Comparison of ENCODE assay signal across 8 mouse cellular contexts in the genomic region with DNA sequence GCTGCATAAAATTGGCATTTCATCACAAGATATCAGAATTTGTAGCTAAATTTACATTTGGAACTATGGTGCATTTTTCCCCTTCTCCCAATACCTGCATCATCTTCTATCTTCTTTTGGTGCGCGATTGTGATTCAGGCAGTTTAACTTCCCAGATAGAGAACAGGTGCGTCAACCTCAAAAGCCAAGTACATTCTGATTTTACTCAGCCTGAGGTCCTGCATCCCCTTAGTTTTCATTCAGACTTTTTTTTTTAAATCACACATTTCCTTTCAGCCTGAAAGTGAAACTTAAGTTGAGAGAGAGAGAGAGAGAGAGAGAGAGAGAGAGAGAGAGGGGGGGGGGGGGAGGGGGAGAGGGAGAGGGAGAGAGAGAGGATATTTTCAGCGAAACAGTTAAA. TPM values are rescaled to one million over a fixed set of nuclear protein-coding genes. Genes with fewer than 3 reads are reported as not detected.
DNase-seq lines count a peak whose midpoint lies in the region; ATAC-seq and TF ChIP-seq lines count a peak whose summit lies in the region.

No protein-coding gene starts in this region.

- H3K9ac ChIP-seq in hindbrain, embryonic 14.5 days, result no peak overlapping the region
- peak overlapping the region; percentile 39; the same call in 1 of the 2 replicates for H3K9ac ChIP-seq in midbrain, embryonic 13.5 days (replicated peaks)

- no peaks in the 10 kb centered on the region; the same call in 1 of the 2 replicates for H3K27me3 ChIP-seq in kidney, adult 2 months (replicated peaks; ENCODE audit: control insufficient read depth, insufficient read depth, low read length)
- no peaks in the 10 kb centered on the region for H3K27me3 ChIP-seq in hindbrain, embryonic 14.5 days (ENCODE audit: control insufficient read depth, insufficient read depth, low read length)
- H3K27me3 ChIP-seq in midbrain, embryonic 13.5 days, result no peaks in the 10 kb centered on the region

- H3K4me1 ChIP-seq in kidney, adult 2 months (ENCODE audit: control insufficient read depth, insufficient read depth, low read length), result peaks cover 10% of the 10 kb centered on the region
- no peaks in the 10 kb centered on the region; the same call in 1 of the 2 replicates for H3K4me1 ChIP-seq in brown adipose tissue, adult 24 weeks (ENCODE audit: control insufficient read depth, insufficient read depth, insufficient read length, low read length)
- H3K4me1 ChIP-seq in hindbrain, embryonic 14.5 days (replicated peaks; ENCODE audit: control insufficient read depth, insufficient read depth, low read length), result no peaks in the 10 kb centered on the region
- H3K4me1 ChIP-seq in midbrain, embryonic 13.5 days (replicated peaks), result peaks cover 7% of the 10 kb centered on the region

- no peak for TF ChIP-seq POLR2A in kidney, adult 2 months (IDR thresholded peaks at IDR 0.05; ENCODE audit: low read depth, low read length)

- peak overlapping the region; percentile 45 for H3K4me2 ChIP-seq in hindbrain, embryonic 14.5 days (replicated peaks)
- peak overlapping the region; percentile 60 for H3K4me2 ChIP-seq in midbrain, embryonic 13.5 days (replicated peaks)

- no peak for TF ChIP-seq CTCF in kidney, adult 2 months (conservative IDR thresholded peaks at IDR 0.05; ENCODE audit: insufficient read depth, insufficient read length, low read depth, low read length)

- no peaks in the 10 kb centered on the region for H3K36me3 ChIP-seq in kidney, adult 2 months (ENCODE audit: control insufficient read depth, insufficient read depth, low read length)
- no peaks in the 10 kb centered on the region for H3K36me3 ChIP-seq in hindbrain, embryonic 14.5 days (replicated peaks; ENCODE audit: control insufficient read depth, insufficient read depth)
- no peaks in the 10 kb centered on the region for H3K36me3 ChIP-seq in midbrain, embryonic 13.5 days

- WGBS in kidney, adult 2 months, result 32% methylated on average over 4 of the region's 4 CpGs
- 50% methylated on average over 4 of the region's 4 CpGs for WGBS in hindbrain, embryonic 14.5 days
- WGBS in midbrain, embryonic 13.5 days, result 49% methylated on average over 4 of the region's 4 CpGs

- H3K9me3 ChIP-seq in hindbrain, embryonic 14.5 days (ENCODE audit: control insufficient read depth, low read length), result no peaks in the 10 kb centered on the region
- no peaks in the 10 kb centered on the region for H3K9me3 ChIP-seq in midbrain, embryonic 13.5 days

- peak overlapping the region; percentile 84 for H3K27ac ChIP-seq in kidney, adult 2 months (ENCODE audit: insufficient read depth, low read depth, low read length)
- peak overlapping the region; percentile 88; the same call in 1 of the 2 replicates for H3K27ac ChIP-seq in brown adipose tissue, adult 24 weeks (replicated peaks; ENCODE audit: low read depth, low read length)
- no peak overlapping the region for H3K27ac ChIP-seq in hindbrain, embryonic 14.5 days
- H3K27ac ChIP-seq in midbrain, embryonic 13.5 days, result 0 out of 2 replicates have a peak overlapping the region, but pooled peaks have one; percentile 14

- peak overlapping the region; percentile 73 for H3K4me3 ChIP-seq in kidney, adult 2 months (ENCODE audit: insufficient read depth, low read depth, low read length)
- H3K4me3 ChIP-seq in brown adipose tissue, adult 24 weeks (ENCODE audit: insufficient read depth, low read depth, low read length), result peak overlapping the region; percentile 72
- peak overlapping the region; percentile 16 for H3K4me3 ChIP-seq in hindbrain, embryonic 14.5 days (replicated peaks; ENCODE audit: low read length)
- peak overlapping the region; percentile 33 for H3K4me3 ChIP-seq in midbrain, embryonic 13.5 days (replicated peaks)

- no peak for ATAC-seq in hindbrain, embryonic 14.5 days (ENCODE audit: low FRiP score)
- no peak for ATAC-seq in midbrain, embryonic 13.5 days

- peak; percentile 11 for DNase-seq in kidney, adult 2 months
- DNase-seq in kidney, postnatal 36 days, result no peak
- DNase-seq in hindbrain, embryonic 14.5 days (ENCODE audit: low spot score), result no peak
- no peak for DNase-seq in frontal cortex, postnatal 36 days (ENCODE audit: low spot score in 2 of 2)
- no peak for DNase-seq in frontal cortex, adult 2 months (ENCODE audit: extremely low spot score in 1 of 2, low spot score in 1 of 2)
- DNase-seq in left cerebral cortex, adult 8-10 months (ENCODE audit: low spot score in 2 of 2), result no peak

RNA-seq across cellular contexts. Expression of gene Tlr3, which starts 1.2 kb away (rescaled TPM):
- polyA plus RNA-seq in kidney, adult 2 months (2012; rRNA removed), result 4.5 and 4.6 TPM in 2 replicates
- polyA plus RNA-seq in brown adipose tissue, adult 24 weeks (2012; ENCODE audit: insufficient read depth, insufficient read length, missing spikeins), result 6.6 and 7.1 TPM in 2 replicates
- polyA plus RNA-seq in hindbrain, embryonic 14.5 days (2014; fragmentation: Nextera tagmentation; extraction: Ambion mirVana), result 1.7 and 2.5 TPM in 2 replicates
- polyA plus RNA-seq in midbrain, embryonic 13.5 days (2015; fragmentation: Nextera tagmentation; extraction: Ambion mirVana), result 0.46 and 1.0 TPM in 2 replicates
- polyA plus RNA-seq in frontal cortex, adult 2 months (2012; rRNA removed), result 8.5 and 12.3 TPM in 2 replicates
- total RNA-seq in left cerebral cortex, adult 8-10 months (2022), result 10 to 100 TPM in 3 of 4 experiments, 1 to 10 TPM in 1; 8.7 to 11.8 (median 10.8) TPM

RNA-seq across cellular contexts. Expression of gene Fam149a, which starts 27.6 kb away (rescaled TPM):
- 31.0 and 31.6 TPM in 2 replicates for polyA plus RNA-seq in kidney, adult 2 months (2012; rRNA removed)
- 10.6 and 13.1 TPM in 2 replicates for polyA plus RNA-seq in brown adipose tissue, adult 24 weeks (2012; ENCODE audit: insufficient read depth, insufficient read length, missing spikeins)
- 12.8 and 14.1 TPM in 2 replicates for polyA plus RNA-seq in hindbrain, embryonic 14.5 days (2014; fragmentation: Nextera tagmentation; extraction: Ambion mirVana)
- 4.9 TPM in 2 replicates for polyA plus RNA-seq in midbrain, embryonic 13.5 days (2015; fragmentation: Nextera tagmentation; extraction: Ambion mirVana)
- 15.1 and 17.1 TPM in 2 replicates for polyA plus RNA-seq in frontal cortex, adult 2 months (2012; rRNA removed)
- 10 to 100 TPM; 20.6 to 24.4 (median 22.1) TPM for total RNA-seq in left cerebral cortex, adult 8-10 months (2022)

Comparison
In these comparisons a context has a peak if more than half of its experiments do, and no peak if none do; other contexts are left out.
1. H3K4me3 ChIP-seq: peak in every context shown above with its lines; median percentile 73 in kidney, adult 2 months; 72 in brown adipose tissue, adult 24 weeks; 33 in midbrain, embryonic 13.5 days; 16 in hindbrain, embryonic 14.5 days.